Comparison of ENCODE assay signal across 22 mouse cellular contexts in genomic region chr2:21407443-21407985, GRCm38 (mm10). TPM values are rescaled to one million over a fixed set of nuclear protein-coding genes. Genes with fewer than 3 reads are reported as not detected.
DNase-seq lines count a peak whose midpoint lies in the region; ATAC-seq and TF ChIP-seq lines count a peak whose summit lies in the region.
"Had no signal": no experiment of that assay in that cellular context is flagged by ENCODE, and none has a peak within 500 bp of the region (broad histone marks: within the 10 kb centered on the region; RNA-seq: fewer than 3 reads in every experiment).

No protein-coding gene starts in this region.

- H3K9ac ChIP-seq in limb, embryonic 12.5 days (replicated peaks) = no peak overlapping the region
- H3K9ac ChIP-seq in limb, embryonic 15.5 days = no peak overlapping the region
- H3K9ac ChIP-seq in heart, adult 2 months (ENCODE audit: low read depth, low read length) = no peak overlapping the region
- H3K9ac ChIP-seq: forebrain, embryonic 12.5 days; hindbrain, embryonic 12.5 days; hindbrain, embryonic 15.5 days had no signal

- no peak for TF ChIP-seq POLR2A in heart, adult 2 months (IDR thresholded peaks at IDR 0.05; ENCODE audit: insufficient read depth, low read depth, low read length)

- no peaks in the 10 kb centered on the region for H3K79me2 ChIP-seq in heart, adult 2 months (replicated peaks; ENCODE audit: control insufficient read depth, insufficient read depth, low read length)

- no peak for TF ChIP-seq CTCF in heart, adult 2 months (IDR thresholded peaks at IDR 0.05)

- no peak overlapping the region for H3K4me3 ChIP-seq in limb, embryonic 12.5 days (replicated peaks)
- no peak overlapping the region for H3K4me3 ChIP-seq in limb, embryonic 10.5 days
- no peak overlapping the region for H3K4me3 ChIP-seq in limb, embryonic 15.5 days
- H3K4me3 ChIP-seq in heart, adult 2 months = no peak overlapping the region
- H3K4me3 ChIP-seq: forebrain, embryonic 12.5 days; hindbrain, embryonic 12.5 days; hindbrain, embryonic 15.5 days had no signal

- no peak for TF ChIP-seq EP300 in heart, adult 2 months (IDR thresholded peaks at IDR 0.05; ENCODE audit: insufficient read depth, low read depth, low read length)

- H3K27ac ChIP-seq in limb, embryonic 12.5 days = no peak overlapping the region
- no peak overlapping the region for H3K27ac ChIP-seq in limb, embryonic 10.5 days
- no peak overlapping the region for H3K27ac ChIP-seq in limb, embryonic 15.5 days
- no peak overlapping the region for H3K27ac ChIP-seq in heart, adult 2 months
- H3K27ac ChIP-seq: forebrain, embryonic 12.5 days; hindbrain, embryonic 12.5 days; hindbrain, embryonic 15.5 days had no signal

- intact Hi-C loops in heart, adult 2 months (cut with DNase I) = no loop called here

- no peak for DNase-seq in limb, embryonic 10.5 days (ENCODE audit: low spot score)
- DNase-seq in gonadal fat pad, adult 2 months (ENCODE audit: low read depth) = peak; percentile 85
- no peak for DNase-seq in spleen, postnatal 4 days (ENCODE audit: low spot score in 2 of 2)
- DNase-seq in heart, adult 2 months = no peak
- DNase-seq: adrenal gland, adult 2 months; adrenal gland, postnatal 14 days; cerebellum, adult 18-20 months; cerebellum, adult 9-10 months; cerebellum, postnatal 14 days; gastrocnemius, postnatal 25 days had no signal

- H3K27me3 ChIP-seq in limb, embryonic 12.5 days = no peaks in the 10 kb centered on the region
- no peaks in the 10 kb centered on the region for H3K27me3 ChIP-seq in limb, embryonic 10.5 days (ENCODE audit: low read depth, poor library complexity, severe bottlenecking)
- H3K27me3 ChIP-seq in limb, embryonic 15.5 days = no peaks in the 10 kb centered on the region
- no peaks in the 10 kb centered on the region for H3K27me3 ChIP-seq in heart, adult 2 months (ENCODE audit: control insufficient read depth, insufficient read depth, low read length)
- H3K27me3 ChIP-seq: forebrain, embryonic 12.5 days; hindbrain, embryonic 12.5 days; hindbrain, embryonic 15.5 days had no signal

- H3K4me1 ChIP-seq in limb, embryonic 12.5 days (replicated peaks) = no peaks in the 10 kb centered on the region
- no peaks in the 10 kb centered on the region for H3K4me1 ChIP-seq in limb, embryonic 10.5 days
- no peaks in the 10 kb centered on the region for H3K4me1 ChIP-seq in limb, embryonic 15.5 days
- no peaks in the 10 kb centered on the region for H3K4me1 ChIP-seq in heart, adult 2 months (ENCODE audit: control insufficient read depth, insufficient read depth, low read length)
- H3K4me1 ChIP-seq: forebrain, embryonic 12.5 days; hindbrain, embryonic 12.5 days; hindbrain, embryonic 15.5 days had no signal

- H3K36me3 ChIP-seq in limb, embryonic 12.5 days = no peaks in the 10 kb centered on the region
- no peaks in the 10 kb centered on the region for H3K36me3 ChIP-seq in limb, embryonic 10.5 days
- no peaks in the 10 kb centered on the region for H3K36me3 ChIP-seq in limb, embryonic 15.5 days
- H3K36me3 ChIP-seq in heart, adult 2 months (ENCODE audit: control insufficient read depth, insufficient read depth, low read length) = no peaks in the 10 kb centered on the region
- H3K36me3 ChIP-seq: forebrain, embryonic 12.5 days; hindbrain, embryonic 12.5 days; hindbrain, embryonic 15.5 days had no signal

- no peaks in the 10 kb centered on the region for H3K9me3 ChIP-seq in limb, embryonic 12.5 days
- no peaks in the 10 kb centered on the region for H3K9me3 ChIP-seq in limb, embryonic 10.5 days (replicated peaks)
- no peaks in the 10 kb centered on the region for H3K9me3 ChIP-seq in limb, embryonic 15.5 days
- H3K9me3 ChIP-seq: forebrain, embryonic 12.5 days; hindbrain, embryonic 12.5 days; hindbrain, embryonic 15.5 days had no signal

- H3K4me2 ChIP-seq in limb, embryonic 12.5 days = no peak overlapping the region
- H3K4me2 ChIP-seq in limb, embryonic 15.5 days = no peak overlapping the region
- H3K4me2 ChIP-seq: forebrain, embryonic 12.5 days; heart, embryonic 11.5 days; hindbrain, embryonic 12.5 days; hindbrain, embryonic 15.5 days had no signal

- 87% methylated on average over 2 of the region's 2 CpGs for WGBS in limb, embryonic 12.5 days
- WGBS in limb, embryonic 10.5 days = 94% methylated on average over 2 of the region's 2 CpGs
- WGBS in limb, embryonic 15.5 days = 39% methylated on average over 2 of the region's 2 CpGs
- WGBS in heart, adult 2 months = 92% methylated on average over 2 of the region's 2 CpGs

- peak; percentile 52; the same call in 1 of the 2 replicates for ATAC-seq in limb, embryonic 12.5 days (ENCODE audit: insufficient number of reproducible peaks, insufficient read depth, low FRiP score, low TSS enrichment, low read depth)
- peak; percentile 69; the same call in 1 of the 2 replicates for ATAC-seq in limb, embryonic 15.5 days (ENCODE audit: insufficient number of reproducible peaks, low FRiP score, low TSS enrichment, low read depth)
- ATAC-seq: CD4-positive, CD25-positive, alpha-beta regulatory T cell, adult 4 months had no signal

RNA-seq across cellular contexts. Expression of gene Gpr158, which starts 40.2 kb away (rescaled TPM):
- 0.09 TPM in 1 of 2 replicates, not detected in the other for polyA plus RNA-seq in limb, embryonic 12.5 days (2016; fragmentation: Nextera tagmentation; extraction: Ambion mirVana)
- polyA plus RNA-seq in limb, embryonic 10.5 days (2016; fragmentation: Nextera tagmentation; extraction: Ambion mirVana) = not detected in 2 replicates
- polyA plus RNA-seq in gonadal fat pad, adult 2 months (2012; rRNA removed) = not detected in 2 replicates
- 0.04 and 0.05 TPM in 2 replicates for polyA plus RNA-seq in limb, embryonic 15.5 days (2015; fragmentation: Nextera tagmentation; extraction: Ambion mirVana)
- total RNA-seq in heart, adult 2 months (2021) = under 1 TPM in 1 of 2 experiments, not detected in 1; 0.07 TPM
- polyA plus RNA-seq in heart, adult 2 months (2012; rRNA removed) = 0.18 and 0.26 TPM in 2 replicates
- total RNA-seq: gastrocnemius, adult 8-10 months; granulocyte monocyte progenitor cell, adult 5-6 weeks; hematopoietic stem cell, adult 5-6 weeks; MEL had no signal
- polyA plus RNA-seq: C2C12; CD4-positive, CD25-positive, alpha-beta regulatory T cell, adult 4 months; heart, embryonic 11.5 days had no signal
